Mouse (Mus musculus) cortical plate, adult 2 months (tissue): ENCODE measurements around the gene Mrps9.

Source experiments
- CTCF ChIP-seq: fragments of 200-500 bp; IDR thresholded peaks from 2 replicates; pipeline ENCODE4 v1.5.1; 2011; ENCODE audit warnings: mild to moderate bottlenecking, control low read depth, low read length; ENCODE audit not compliant: insufficient read depth; ENCODE audit errors: extremely low read depth
- POLR2A ChIP-seq: fragments of 200-500 bp; IDR thresholded peaks from 2 replicates; pipeline ENCODE4 v1.6.1; 2011; ENCODE audit warnings: mild to moderate bottlenecking, low read length, control low read depth; ENCODE audit not compliant: insufficient read depth; ENCODE audit errors: extremely low read depth

DNA sequence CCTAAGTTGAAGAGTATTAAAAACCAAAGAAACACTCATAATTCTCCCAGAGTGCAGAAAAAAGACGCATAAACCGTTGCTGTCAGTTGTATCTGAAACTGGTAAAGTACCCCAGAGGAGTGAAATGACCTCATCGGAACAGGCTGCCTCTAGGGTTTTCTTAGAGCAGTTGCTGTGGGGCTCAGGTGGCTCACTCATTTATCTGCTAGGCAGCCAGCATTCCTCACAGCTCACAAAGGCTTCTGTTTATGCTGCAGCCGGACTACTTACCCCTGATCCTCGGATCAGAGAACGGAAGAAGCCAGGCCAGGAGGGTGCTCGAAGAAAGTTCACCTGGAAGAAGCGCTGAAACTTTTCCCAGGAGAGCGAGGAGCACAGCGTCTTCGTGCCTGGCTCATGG, 54.1 kb downstream of the Mrps9 start:
- TF ChIP-seq CTCF (no peak), POLR2A (no peak)
